Mouse (Mus musculus) stomach, embryonic 16.5 days (tissue): ENCODE measurements around the gene Kcnma1. TPM values are rescaled to one million over a fixed set of nuclear protein-coding genes. Genes with fewer than 3 reads are reported as not detected.

Experiments used
- ATAC-seq: fragments of 200-750 bp; cut with Nextera tagmentation; 2 replicates; pipeline ENCODE4 v1.8.0; 2017; ENCODE audit warnings: moderate number of reproducible peaks, moderate TSS enrichment; ENCODE audit not compliant: insufficient read depth, low FRiP score
- H3K27ac ChIP-seq: fragments of 300-500 bp; sonication (generic); 2 replicates; pipeline ENCODE4 v1.5.1; 2014; ENCODE audit warnings: low read length
- H3K27me3 ChIP-seq: fragments of 300-500 bp; sonication (generic); 2 replicates; pipeline ENCODE4 v1.6.1; 2014; ENCODE audit warnings: low read length, control low read depth, mixed read lengths; ENCODE audit not compliant: control insufficient read depth, insufficient read depth
- H3K36me3 ChIP-seq: fragments of 300-500 bp; sonication (generic); 2 replicates; pipeline ENCODE4 v1.6.1; 2014; ENCODE audit warnings: low read length; ENCODE audit not compliant: control insufficient read depth, insufficient read depth
- H3K4me1 ChIP-seq: fragments of 300-500 bp; sonication (generic); 2 replicates; pipeline ENCODE4 v1.6.1; 2014; ENCODE audit warnings: low read length, control low read depth, mixed read lengths; ENCODE audit not compliant: control insufficient read depth, insufficient read depth
- H3K4me2 ChIP-seq: fragments of 300-500 bp; sonication (generic); 2 replicates; pipeline ENCODE4 v1.6.1; 2014; ENCODE audit warnings: low read depth, low read length, mixed read lengths
- H3K4me3 ChIP-seq: fragments of 300-500 bp; sonication (generic); replicated peaks from 2 replicates; pipeline ENCODE4 v1.5.1; 2014; ENCODE audit warnings: mild to moderate bottlenecking, low read length
- H3K9ac ChIP-seq: fragments of 300-500 bp; sonication (generic); 2 replicates; pipeline ENCODE4 v1.6.1; 2014; ENCODE audit warnings: low read length
- H3K9me3 ChIP-seq: fragments of 300-500 bp; sonication (generic); replicated peaks from 2 replicates; pipeline ENCODE4 v1.6.1; 2016; ENCODE audit warnings: low read length, control low read depth; ENCODE audit not compliant: control insufficient read depth
- WGBS: fragments of 180-500 bp; shearing (Covaris S2); extraction: QIAGEN DNeasy Blood & Tissue Kit; methylation state at CpG from one replicate; pipeline ENCODE4 v1.1.7; 2014; 5-methylcytosine and 5-hydroxymethylcytosine counted together
- polyA plus RNA-seq: library from polyadenylated mRNA; unstranded; fragments of >200 nt; fragmentation: Nextera tagmentation; extraction: Ambion mirVana; gene quantifications from 2 replicates; pipeline ENCODE4 v1.2.1, GENCODE M21; 2015

Gene Kcnma1
- polyA plus RNA-seq: 11.9 and 13.4 TPM in 2 replicates

DNA sequence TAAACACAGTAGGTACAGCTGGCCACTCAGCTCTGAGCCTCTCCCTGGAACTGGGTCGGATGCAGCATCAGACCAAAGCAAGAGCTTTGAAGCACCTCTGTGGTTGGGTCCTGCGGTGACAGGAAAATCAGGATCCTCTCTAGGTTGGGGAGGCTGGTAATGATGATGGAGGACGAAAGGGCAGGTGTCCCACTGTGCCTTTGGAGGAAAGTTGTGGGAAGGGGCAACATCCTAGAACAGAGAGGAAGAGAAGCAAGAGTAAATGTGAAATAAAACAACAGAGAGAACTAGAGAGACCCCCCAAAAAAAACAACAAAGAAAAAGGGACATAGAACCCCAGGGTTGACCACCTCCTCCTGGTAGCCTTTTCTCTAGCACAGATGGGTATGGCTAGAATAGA, at the start of gene Kcnma1:
Gene Kcnma1, minus strand, starts transcription at position 101 of the 400 bp plus-strand sequence.
- no peak for ATAC-seq
- H3K4me3 ChIP-seq: no peak within 1 kb of the TSS
- WGBS: 58% methylated on average over 3 of the region's 3 CpGs
- no peak within 1 kb of the TSS for H3K9ac ChIP-seq
- no peak within 1 kb of the TSS for H3K27ac ChIP-seq
- H3K27me3 ChIP-seq: no peaks in the 10 kb centered on the region
- H3K36me3 ChIP-seq: no peaks in the 10 kb centered on the region
- no peaks in the 10 kb centered on the region for H3K4me1 ChIP-seq
- H3K4me2 ChIP-seq: no peak within 1 kb of the TSS
- H3K9me3 ChIP-seq: no peaks in the 10 kb centered on the region

DNA sequence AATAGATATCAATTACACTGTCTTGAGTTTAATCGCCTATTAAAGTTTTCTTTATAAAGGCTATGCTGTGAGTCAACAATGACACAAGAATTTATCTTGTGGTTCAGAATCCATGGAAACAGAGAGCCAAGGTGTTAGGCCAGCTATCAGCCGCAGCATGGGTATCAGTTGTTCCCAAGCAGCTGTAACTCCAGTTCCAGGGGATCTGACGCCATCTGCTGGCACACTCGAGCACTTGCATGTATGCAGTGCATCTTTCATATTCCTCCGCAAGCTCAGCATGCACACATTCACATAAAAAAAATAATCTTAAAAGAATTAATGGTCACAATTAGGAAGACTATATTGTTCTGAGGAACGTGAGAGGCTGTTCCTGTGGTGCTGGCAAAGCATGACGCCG, 45.5 kb upstream of the Kcnma1 start:
- Histone ChIP-seq H3K9me3 (no peaks in the 10 kb centered on the region), H3K4me2 (no peak overlapping the region), H3K27me3 (no peaks in the 10 kb centered on the region), H3K4me3 (no peak overlapping the region), H3K4me1 (0 out of 2 replicates have a peak, but pooled peaks cover 3% of the 10 kb centered on the region), H3K27ac (no peak overlapping the region), H3K9ac (no peak overlapping the region), H3K36me3 (no peaks in the 10 kb centered on the region)
- ATAC-seq: no peak
- 41% methylated on average over 8 of the region's 8 CpGs for WGBS

DNA sequence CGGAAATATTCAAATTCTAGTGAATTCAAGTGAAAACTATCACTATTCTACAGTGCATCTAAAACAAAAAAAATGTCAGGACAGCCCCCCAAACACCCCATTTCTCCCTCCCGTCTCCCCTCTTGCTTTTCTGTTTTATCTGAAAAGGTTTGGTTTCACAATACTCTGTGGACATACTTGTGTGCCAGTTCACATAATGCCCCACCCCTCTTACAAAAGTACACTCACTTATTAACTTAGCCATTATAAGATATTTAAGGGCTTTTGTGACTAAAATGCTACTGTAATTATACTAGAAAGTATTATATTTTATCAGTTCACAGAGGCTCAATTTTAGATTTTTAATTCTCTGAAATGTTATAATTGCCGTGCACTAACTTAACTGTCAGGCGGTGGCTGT, 45.0 kb upstream of the Kcnma1 start:
- Histone ChIP-seq H3K9ac (no peak overlapping the region), H3K4me3 (no peak overlapping the region), H3K4me2 (no peak overlapping the region), H3K9me3 (no peaks in the 10 kb centered on the region), H3K4me1 (0 out of 2 replicates have a peak, but pooled peaks cover 3% of the 10 kb centered on the region), H3K27me3 (no peaks in the 10 kb centered on the region), H3K36me3 (no peaks in the 10 kb centered on the region), H3K27ac (no peak overlapping the region)
- 76% methylated on average over 4 of the region's 4 CpGs for WGBS
- ATAC-seq: no peak

DNA sequence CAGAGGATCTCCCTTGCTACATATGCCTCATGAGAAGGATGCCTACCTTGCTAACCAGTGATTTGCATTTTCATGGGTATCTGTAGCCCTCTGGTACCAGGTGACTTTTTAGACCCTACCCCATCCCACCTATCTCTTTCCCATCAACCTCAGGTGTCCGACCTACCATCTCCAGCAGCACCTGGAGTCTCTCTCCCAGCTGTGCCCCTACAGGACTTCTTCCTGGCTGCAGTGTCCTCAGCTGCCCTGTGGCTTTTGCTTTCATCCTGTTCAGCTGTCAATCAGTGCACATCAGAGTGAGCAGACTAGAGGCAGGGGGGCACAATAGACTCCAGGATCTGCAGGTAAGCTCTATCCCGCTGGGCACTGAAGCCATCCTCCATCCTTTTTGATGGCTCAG, 37.5 kb upstream of the Kcnma1 start:
- no peak overlapping the region for H3K4me2 ChIP-seq
- no peak for ATAC-seq
- no peak overlapping the region for H3K4me3 ChIP-seq
- no peaks in the 10 kb centered on the region for H3K9me3 ChIP-seq
- no peaks in the 10 kb centered on the region for H3K4me1 ChIP-seq
- H3K36me3 ChIP-seq: no peaks in the 10 kb centered on the region
- H3K9ac ChIP-seq: no peak overlapping the region
- 77% methylated on average over 2 of the region's 2 CpGs for WGBS
- no peaks in the 10 kb centered on the region for H3K27me3 ChIP-seq
- no peak overlapping the region for H3K27ac ChIP-seq

DNA sequence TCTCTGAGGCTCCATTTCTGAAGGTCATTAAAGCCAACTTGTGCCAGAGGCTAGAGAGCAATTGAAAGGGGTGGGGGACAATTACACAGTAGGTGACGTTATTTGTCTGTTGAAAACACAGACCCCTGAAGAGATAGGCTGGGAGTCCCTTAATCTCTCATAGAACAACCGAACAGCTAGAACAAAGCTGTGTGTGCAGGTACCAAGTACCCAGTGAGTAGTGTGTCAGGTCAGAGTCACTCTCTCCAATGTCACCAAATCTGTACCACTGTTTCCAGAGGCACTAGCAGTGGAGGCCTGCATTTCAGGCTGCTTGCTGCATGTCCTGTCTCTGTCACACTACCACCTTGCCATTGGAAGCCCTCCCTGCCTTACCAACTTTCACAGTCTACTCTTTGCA, 22.3 kb upstream of the Kcnma1 start:
- Histone ChIP-seq H3K4me2 (no peak overlapping the region), H3K9ac (no peak overlapping the region), H3K36me3 (no peaks in the 10 kb centered on the region), H3K9me3 (no peaks in the 10 kb centered on the region), H3K4me3 (no peak overlapping the region), H3K27ac (no peak overlapping the region), H3K27me3 (no peaks in the 10 kb centered on the region), H3K4me1 (no peaks in the 10 kb centered on the region)
- no peak for ATAC-seq
- 74% methylated on average over 2 of the region's 2 CpGs for WGBS

DNA sequence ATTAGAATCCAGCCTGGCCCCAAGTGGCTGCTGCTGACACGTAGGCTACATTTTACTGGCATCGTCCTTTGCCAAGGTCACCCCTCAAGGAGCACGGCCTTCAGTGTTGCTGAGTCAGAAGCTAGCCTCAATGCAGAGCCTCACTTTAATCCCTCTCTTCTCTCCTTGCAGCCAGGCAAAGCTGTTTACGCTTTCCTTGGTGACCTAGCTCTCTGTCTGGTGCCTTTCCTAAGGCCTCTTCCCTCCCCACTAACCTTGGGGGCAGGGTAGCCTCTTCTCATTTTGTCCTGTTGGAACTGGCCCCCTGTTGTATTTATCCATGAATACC, 21.9 kb upstream of the Kcnma1 start:
- Histone ChIP-seq H3K9me3 (no peaks in the 10 kb centered on the region), H3K4me3 (no peak overlapping the region), H3K9ac (no peak overlapping the region), H3K27ac (no peak overlapping the region), H3K4me1 (no peaks in the 10 kb centered on the region), H3K27me3 (no peaks in the 10 kb centered on the region), H3K4me2 (no peak overlapping the region), H3K36me3 (no peaks in the 10 kb centered on the region)
- WGBS: 36% methylated on average over 4 of the region's 4 CpGs
- no peak for ATAC-seq

DNA sequence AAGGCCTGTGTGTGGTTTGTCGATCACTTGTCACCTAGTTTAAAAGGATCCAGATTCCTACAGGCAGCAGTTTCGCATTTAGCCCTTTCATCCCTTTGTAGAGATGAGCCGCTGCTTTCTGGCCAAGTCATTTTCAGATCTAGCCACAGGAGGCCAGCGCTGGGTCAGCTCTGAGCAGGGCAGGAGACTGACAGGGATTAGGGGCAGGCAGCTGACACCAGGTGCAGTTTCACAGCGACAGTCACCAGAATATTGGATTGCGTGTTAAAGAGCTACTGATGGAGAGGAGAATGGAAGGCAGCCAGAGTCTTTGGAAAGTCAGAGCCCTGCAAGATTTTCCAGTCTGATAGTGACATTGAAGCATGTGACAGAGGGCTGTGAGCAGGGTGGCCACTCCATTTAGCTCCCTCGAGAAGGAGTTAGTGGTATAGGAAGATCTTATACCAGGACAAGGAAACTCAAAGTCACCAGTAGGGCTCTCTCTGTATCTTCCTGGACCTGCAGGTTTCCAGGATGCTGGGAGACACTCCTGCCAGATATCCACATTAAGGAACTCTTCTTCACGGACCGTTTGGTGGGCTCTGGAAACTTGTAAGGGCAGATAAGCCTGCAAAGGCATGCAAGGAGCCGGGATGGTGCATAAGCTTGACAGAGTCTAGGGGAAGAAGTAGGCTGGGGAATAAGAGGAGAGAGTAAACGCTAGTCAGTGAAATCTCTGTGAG, 21.4 kb upstream of the Kcnma1 start:
- no peak for ATAC-seq

DNA sequence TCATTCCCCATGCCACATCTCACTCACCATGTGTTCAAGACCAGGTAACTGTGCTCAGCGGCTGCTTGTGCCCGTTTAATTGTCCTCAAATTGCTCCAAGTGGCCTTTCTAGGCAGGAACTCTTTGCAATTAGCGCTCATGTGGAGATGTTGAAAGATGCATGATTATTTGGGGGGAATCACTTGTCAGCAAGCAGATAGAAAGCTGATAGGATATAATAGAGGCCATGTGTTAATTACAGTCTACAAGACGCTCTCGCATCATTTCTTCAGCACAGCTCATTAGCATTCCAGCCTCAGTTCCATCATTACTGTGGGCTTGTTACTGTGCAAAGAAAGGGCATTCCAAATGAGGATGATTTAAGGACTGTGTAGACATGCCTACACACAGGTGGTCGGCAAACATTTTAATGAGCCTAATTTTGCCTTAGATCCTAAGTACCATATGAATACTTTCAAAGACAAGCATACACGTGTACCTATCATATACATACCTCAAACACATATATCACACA, 18.6 kb upstream of the Kcnma1 start:
- WGBS: 89% methylated on average over 7 of the region's 7 CpGs
- Histone ChIP-seq H3K27me3 (no peaks in the 10 kb centered on the region), H3K4me3 (no peak overlapping the region), H3K9ac (no peak overlapping the region), H3K27ac (no peak overlapping the region), H3K4me1 (no peaks in the 10 kb centered on the region), H3K9me3 (0 out of 2 replicates have a peak, but pooled peaks cover 2% of the 10 kb centered on the region), H3K36me3 (no peaks in the 10 kb centered on the region), H3K4me2 (no peak overlapping the region)
- ATAC-seq: no peak

More for the DNA sequence above, 21.4 kb upstream of the Kcnma1 start:
- Histone ChIP-seq H3K9ac (no peak overlapping the region), H3K4me2 (no peak overlapping the region), H3K4me3 (no peak overlapping the region), H3K27ac (no peak overlapping the region), H3K27me3 (no peaks in the 10 kb centered on the region), H3K4me1 (no peaks in the 10 kb centered on the region), H3K36me3 (no peaks in the 10 kb centered on the region), H3K9me3 (no peaks in the 10 kb centered on the region)
- 21% methylated on average over 11 of the region's 11 CpGs for WGBS

DNA sequence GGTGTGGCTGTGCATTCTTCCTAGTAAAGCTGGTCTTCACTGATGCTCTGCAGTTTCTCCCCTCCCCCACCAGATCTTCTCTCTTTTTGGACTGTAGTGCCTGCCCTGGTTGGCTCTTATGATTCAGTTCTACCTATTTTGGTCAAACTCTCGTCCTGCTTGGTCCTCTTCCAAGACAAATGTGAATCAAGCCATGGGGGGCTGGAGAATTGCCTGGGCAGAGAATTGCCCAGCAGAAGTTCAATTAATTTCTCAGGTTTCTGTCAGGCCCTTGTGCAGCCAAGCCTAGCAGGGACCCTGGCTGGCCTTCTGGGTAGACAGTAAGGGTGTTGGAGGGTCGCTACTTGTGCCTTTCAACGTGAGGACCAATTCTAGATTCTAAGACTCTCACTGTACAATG, 17.9 kb upstream of the Kcnma1 start:
- Histone ChIP-seq H3K27ac (no peak overlapping the region), H3K4me2 (no peak overlapping the region), H3K4me3 (no peak overlapping the region), H3K4me1 (no peaks in the 10 kb centered on the region), H3K36me3 (no peaks in the 10 kb centered on the region), H3K9ac (no peak overlapping the region), H3K9me3 (0 out of 2 replicates have a peak, but pooled peaks cover 5% of the 10 kb centered on the region), H3K27me3 (no peaks in the 10 kb centered on the region)
- no peak for ATAC-seq
- WGBS: 72% methylated on average over 3 of the region's 3 CpGs
